Mouse (Mus musculus) frontal cortex, postnatal 14 days (tissue): Measurements from ENCODE around the gene Mgmt.

Experiments used
- DNase-seq, 2 experiments: peaks; one replicate each; pipeline ENCODE4 v3.0.0; 2022; ENCODE audit warnings: low spot score in 2 of 2

The Mgmt gene

DNA sequence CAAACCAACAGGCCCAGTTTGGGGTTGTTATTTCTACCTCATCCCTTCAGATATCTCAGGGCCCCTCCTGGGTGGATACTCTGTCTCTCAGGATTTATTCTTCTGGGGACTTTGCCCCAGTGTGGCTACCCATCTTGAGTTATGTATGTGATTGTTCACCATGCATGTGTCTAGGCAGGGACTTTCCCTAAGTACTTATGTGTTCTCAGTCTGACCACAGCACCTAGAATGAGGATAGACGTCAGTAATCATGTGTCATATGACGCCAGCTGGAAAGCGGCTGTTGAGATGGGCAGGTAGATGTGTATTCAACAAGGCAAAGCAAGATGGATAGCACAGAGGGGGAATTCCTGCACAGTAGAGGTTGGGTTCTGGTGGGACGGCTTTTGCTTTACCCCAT, 217.7 kb downstream of the Mgmt start:
- no peak for DNase-seq

DNA sequence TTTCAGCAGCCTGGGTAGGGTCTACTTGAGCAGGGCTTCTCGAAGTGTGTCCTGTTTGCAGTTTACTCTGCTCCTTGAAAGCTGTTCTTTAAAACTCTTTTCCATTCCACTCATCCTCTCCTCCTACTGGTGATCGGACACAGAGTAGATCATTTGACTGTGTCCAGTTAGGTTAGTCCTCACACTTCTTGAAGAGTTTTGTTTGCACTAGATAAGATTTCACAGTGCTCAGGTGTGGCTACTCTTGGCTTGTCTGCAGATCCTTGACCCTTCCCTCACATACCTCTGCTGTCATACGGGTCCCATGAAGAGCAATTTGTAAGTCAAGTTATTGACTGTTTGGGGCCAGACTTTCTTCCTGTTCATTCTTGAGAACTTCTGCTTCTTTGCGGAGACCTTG, 221.8 kb downstream of the Mgmt start:
- no peak for DNase-seq

DNA sequence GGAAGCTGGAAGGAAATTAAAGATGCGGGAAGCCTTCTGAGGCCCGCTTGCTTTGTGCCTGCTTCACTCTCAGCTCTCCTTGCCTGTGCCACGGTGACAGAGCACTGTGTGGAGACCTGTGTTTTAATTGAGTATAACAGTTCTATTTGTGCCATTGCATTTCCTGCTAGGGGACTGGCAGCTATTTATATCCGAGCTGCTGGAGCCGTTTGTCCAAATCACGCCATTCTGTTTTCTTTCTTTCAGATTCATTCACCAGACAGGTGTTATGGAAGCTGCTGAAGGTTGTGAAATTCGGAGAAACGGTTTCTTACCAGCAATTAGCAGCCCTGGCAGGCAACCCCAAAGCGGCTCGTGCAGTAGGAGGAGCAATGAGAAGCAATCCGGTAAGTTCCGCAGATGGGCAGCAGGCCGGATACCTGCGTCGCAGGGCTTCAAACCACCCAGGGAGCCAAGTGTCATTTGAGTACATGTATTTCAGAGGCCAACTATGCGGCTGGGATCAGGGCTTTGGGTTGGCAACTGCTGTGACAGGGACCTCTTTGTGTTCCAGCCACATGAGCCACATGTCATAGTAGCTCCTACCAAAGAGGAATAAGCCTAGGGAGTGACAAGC, 226.9 kb downstream of the Mgmt start:
- no peak for DNase-seq

DNA sequence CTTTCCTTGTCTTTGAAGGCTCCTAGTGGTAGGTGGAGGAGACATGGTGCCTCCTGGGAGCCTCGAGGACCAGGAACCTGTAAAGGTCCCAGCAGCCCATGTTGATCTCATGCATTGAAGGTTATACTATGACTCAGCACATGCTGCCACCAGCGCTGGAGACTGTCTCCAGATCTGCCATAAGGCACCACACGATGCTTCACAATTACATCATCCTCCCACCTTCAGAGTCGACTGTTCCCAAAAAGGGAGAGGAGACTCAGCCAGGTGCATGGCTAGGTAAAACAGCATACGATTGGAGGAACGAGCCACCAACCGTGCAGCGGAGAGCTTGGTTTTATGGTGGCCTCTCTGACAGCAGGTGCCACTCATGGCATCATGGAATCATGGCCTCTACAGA, 234.3 kb downstream of the Mgmt start:
- DNase-seq = no peak

GRCm38 (mm10) chr7:137130211-137130610, 235.8 kb downstream of the Mgmt start:
- no peak for DNase-seq

- no peak for DNase-seq
Observed at GRCm38 (mm10) chr7:137131957-137132356, 237.5 kb downstream of the Mgmt start.

DNA sequence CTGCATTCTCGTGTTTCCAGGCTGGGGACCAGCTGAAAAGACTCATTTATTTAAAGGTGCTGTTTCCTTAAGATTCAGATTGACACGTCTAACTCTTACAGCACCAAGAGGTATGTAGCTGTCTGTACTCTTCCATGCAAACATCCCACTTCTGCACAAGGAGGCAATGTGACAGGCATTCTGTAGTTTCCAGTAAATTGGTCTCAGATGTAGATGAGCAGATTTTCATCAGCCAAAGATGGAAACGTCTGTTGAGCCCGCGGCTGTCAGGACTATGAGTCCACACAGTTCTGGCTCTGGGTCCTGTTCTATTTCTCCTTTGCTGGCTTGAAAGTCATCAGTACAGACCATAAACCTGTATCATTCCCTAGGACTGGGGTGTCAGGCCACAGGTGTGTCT, 243.7 kb downstream of the Mgmt start:
- no peak for DNase-seq

- DNase-seq = no peak
Observed at GRCm38 (mm10) chr7:137140321-137140720, 245.9 kb downstream of the Mgmt start.

DNA sequence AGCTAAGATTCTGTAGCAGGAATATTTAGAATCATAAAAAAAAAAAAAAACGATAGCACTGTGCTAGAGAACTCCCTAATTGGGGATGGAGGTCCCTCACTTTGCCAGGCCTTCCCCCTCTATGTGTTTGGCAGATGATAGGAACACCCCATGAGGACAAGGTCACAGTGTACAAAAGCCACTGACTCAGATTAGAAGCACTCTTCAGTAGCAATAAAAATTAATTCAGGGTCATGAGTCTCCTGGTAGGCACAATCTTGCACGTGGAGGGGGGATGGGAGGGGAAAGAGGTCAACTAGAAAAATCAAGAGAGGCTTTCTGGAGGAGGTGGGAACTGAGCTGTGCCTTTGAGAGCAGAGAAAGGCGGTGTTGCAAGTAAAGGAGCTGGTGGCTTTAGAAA, 247.0 kb downstream of the Mgmt start:
- DNase-seq = no peak

DNA sequence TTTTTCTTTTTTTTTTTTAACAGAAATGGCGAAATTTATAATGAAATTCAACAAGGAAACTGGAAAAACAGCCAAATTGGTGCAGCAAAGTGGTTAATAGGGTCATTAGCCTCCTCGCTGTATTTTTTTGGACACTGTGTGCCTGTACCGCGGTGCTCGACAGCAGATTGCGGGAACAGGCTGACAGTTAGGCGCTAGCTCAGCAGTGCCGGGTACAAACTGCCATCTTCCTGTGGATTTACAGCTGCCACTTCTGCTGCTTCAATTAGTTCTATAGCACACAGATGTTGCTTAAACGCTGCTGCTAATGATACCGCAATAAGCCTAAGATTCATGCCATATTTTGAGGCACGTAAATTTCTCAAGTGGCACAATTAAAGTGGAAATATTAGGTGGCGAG, 252.7 kb downstream of the Mgmt start:
- DNase-seq = no peak

DNA sequence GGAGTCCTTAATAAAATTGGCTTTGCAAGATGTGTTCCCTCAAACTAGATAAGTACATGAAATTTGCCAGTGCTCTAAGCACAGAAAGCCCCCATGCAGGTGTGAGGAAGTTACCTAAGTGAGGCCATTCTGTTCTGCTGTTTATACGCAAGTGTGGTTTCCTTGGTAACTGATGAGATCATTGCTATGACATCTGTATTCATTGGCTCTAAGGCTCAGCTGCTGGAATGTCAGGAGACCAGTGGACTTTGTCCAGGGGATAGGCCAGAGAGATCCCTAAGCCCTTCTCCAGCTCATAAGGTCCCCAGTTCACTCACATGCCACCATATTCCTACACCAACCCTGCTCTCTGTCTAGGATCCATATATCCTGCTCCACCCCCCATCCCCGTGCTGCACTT, 257.4 kb downstream of the Mgmt start:
- no peak for DNase-seq

DNA sequence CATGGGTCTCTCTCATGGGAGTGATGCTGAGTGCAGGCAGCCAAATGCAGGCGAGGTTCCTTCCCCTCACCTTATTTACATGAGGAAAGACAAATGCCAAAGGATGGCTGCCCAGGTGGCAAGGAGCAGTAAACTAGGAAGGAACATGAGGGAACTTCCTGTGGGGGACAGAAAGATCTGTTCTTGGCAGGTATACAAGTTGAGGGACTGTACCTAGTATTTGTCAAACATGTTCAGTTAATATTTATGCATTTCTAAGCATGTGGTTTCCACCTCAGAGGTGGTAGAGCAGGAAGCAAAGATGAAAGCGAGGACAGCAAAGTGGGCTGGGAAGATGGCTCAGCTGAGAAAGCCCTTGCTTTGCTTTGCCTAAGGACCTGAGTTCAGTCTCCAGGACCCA, 260.2 kb downstream of the Mgmt start:
- no peak for DNase-seq

DNA sequence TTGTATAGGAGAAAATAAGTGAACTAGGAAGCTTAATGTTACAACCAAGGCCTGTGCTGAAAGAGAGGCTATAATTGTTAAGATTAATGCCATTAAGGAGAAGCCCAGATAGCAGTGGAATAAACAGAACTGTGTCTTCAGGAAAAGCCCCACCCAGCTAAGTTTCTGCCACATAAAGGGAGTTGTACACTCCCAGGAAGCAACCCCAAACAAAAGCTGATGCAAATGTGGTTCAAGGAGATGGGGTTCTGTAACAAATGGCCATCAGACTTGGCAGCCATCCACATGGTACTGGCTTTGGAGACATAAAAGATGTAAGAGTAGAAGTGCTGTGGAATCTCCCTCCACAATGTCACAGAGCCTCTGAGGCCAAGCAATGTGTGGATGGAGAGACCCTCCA, 264.7 kb downstream of the Mgmt start:
- no peak for DNase-seq

GRCm38 (mm10) chr7:137172278-137172677, 277.9 kb downstream of the Mgmt start:
- no peak for DNase-seq
